Mouse (Mus musculus) gastrocnemius, adult 2 months (tissue): ENCODE data around the gene Lrrc36. TPM values are rescaled to one million over a fixed set of nuclear protein-coding genes. Genes with fewer than 3 reads are reported as not detected.

Source experiments
- DNase-seq: peaks from one replicate; pipeline ENCODE4 v3.0.0; 2022
- H3K27ac ChIP-seq: fragments of 200-600 bp; 2 replicates; pipeline ENCODE4 v1.8.1; 2022; ENCODE audit warnings: mild to moderate bottlenecking
- H3K4me3 ChIP-seq: fragments of 200-600 bp; 2 replicates; pipeline ENCODE4 v1.8.1; 2022; ENCODE audit warnings: mild to moderate bottlenecking, moderate library complexity
- CTCF ChIP-seq: fragments of 200-600 bp; IDR thresholded peaks from 2 replicates; pipeline ENCODE4 v1.8.1; 2022; ENCODE audit warnings: antibody characterized with exemption, mild to moderate bottlenecking, moderate library complexity
- intact Hi-C: fragments of 180-260 bp; cut with DNase I; formaldehyde crosslinking; loops from one replicate; pipeline ENCODE4 v1.15.1; 2025
- total RNA-seq, 2 experiments: library from RNA; stranded (reverse); gene quantifications; 2 replicates each; pipeline ENCODE4 v1.2.3; 2021

The Lrrc36 gene
- total RNA-seq, 2 experiments from 2014 or later = 0.64 to 0.73 TPM

DNA sequence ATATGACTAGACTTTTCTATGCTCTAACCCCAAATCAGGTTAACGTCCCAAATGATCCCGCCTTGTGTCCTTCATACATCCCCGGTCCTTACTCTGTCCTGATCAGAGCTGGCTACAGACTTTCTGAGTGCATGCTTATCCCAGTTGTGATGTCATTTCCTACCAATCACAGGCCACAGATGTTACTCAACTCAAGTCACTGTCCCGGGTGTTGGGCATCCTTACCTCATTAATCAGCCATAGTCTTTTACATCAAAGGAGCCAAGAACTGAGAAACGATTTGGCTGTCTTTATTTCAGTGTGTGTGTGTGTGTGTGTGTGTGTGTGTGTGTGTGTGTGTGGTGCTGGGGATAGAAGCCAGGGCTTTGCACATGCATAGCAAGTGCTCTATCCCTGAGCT is 40.7 kb downstream of the Lrrc36 start:
- DNase-seq = no peak
- intact Hi-C loops = loop anchor here (5.0 kb wide), 1 partner anchor 42 kb away; the partner anchor contains the start of genes Kctd19 and Lrrc36
- Histone ChIP-seq H3K4me3 (no peak overlapping the region), H3K27ac (0 out of 2 replicates have a peak overlapping the region, but pooled peaks have one; percentile 46)
- no peak for TF ChIP-seq CTCF

DNA sequence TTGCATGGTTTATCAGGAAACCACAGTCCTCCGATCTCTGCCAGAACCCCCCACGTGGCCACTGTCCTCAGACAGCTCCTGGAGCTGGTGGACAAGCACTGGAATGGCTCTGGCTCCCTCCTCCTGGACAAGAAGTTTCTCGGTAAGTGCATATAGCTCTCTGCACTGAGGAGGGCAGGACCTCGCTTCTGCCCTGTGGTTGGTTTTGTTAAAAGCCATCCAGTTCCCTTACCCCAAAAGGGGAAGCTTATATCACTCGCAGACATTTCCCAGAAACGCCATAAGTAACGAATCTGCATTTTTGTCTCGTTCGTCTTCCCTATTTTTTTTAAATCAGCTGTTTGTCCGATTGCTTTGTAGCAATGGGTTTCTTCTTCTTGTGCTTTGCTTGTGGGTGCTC is 41.8 kb downstream of the Lrrc36 start:
- H3K27ac ChIP-seq = no peak overlapping the region
- intact Hi-C loops = no loop called here
- no peak overlapping the region for H3K4me3 ChIP-seq
- no peak for TF ChIP-seq CTCF
- no peak for DNase-seq

DNA sequence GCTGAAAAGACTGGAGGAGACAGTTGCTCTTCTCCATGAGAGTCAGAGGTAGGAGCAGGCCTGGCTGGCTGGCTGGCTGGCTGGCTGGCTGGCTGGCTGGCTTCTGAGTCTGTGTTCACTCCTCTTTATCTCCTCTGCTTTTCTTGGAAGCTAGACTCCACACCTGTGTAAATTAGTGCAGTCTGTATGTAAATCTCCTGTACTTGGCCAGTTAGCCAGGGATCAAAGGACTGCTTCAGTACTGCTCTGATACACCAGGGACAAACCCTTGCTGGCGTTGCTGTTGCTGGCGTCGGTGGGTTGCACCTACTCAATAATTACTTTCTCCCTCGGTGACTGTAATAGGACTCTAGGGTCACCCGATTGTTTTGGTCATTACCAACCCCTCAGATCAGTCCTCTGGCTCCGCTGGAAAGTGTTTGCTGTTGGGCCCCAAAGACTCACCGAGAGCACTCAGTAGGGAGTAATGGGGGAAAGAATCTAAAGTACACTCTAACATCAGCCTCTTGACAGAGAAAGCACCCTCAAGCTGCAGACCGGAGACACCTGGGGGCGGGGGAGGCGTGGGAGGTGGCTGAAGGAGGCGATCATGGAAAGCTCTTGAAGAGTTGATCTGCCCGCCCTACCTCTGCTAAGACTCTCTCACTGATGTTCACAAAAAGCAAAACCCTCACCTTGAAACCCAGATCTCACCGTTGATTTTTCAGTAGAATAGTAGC is 47.9 kb downstream of the Lrrc36 start:
- DNase-seq = no peak
- no peak overlapping the region for H3K27ac ChIP-seq
- no peak overlapping the region for H3K4me3 ChIP-seq
- TF ChIP-seq CTCF = no peak
- intact Hi-C loops = no loop called here

DNA sequence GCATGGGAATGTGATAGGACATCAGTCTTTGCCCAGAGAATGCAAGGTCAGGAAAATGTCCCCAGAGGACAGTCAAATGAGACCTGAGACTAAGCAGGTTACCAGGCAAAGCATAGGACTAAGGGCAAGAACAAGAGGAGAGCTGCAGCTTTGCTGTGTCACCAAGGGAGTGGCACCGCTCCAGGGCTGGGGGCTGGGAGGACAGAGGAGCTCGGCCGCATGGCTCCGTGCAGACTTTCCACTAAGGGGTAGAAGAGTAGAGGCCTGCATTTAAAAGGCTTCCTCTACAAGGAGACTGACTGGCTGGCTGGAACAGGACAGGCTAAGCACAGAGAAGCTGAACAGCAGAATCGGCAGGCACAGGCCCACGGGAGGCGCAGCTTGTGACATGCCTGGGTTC is 51.2 kb downstream of the Lrrc36 start:
- intact Hi-C loops = no loop called here
- peak overlapping the region; percentile 46; the same call in 1 of the 2 replicates for H3K27ac ChIP-seq
- no peak for TF ChIP-seq CTCF
- DNase-seq = peak; percentile 47
- no peak overlapping the region for H3K4me3 ChIP-seq

DNA sequence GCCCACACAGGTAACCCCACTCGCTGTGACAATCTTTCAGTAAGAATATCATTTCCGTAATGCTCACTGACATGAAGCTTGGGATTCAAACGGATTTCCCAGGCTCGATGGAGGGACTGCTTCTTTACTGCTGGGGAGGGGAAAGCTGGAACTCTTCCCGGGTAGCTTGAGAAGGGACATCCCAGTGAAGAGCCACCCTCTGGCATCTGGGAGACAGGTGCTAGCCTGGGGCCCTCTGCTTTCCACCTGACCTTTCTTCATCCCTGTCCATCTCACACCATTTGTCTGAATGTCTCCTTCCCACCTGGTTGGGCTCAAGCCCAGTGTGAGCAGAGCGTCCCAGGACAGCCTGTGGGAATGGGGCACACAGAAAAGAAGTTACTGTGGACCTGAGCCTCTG is 52.9 kb downstream of the Lrrc36 start:
- intact Hi-C loops = no loop called here
- TF ChIP-seq CTCF = no peak
- no peak for DNase-seq
- H3K4me3 ChIP-seq = no peak overlapping the region
- peak overlapping the region; percentile 82 for H3K27ac ChIP-seq

DNA sequence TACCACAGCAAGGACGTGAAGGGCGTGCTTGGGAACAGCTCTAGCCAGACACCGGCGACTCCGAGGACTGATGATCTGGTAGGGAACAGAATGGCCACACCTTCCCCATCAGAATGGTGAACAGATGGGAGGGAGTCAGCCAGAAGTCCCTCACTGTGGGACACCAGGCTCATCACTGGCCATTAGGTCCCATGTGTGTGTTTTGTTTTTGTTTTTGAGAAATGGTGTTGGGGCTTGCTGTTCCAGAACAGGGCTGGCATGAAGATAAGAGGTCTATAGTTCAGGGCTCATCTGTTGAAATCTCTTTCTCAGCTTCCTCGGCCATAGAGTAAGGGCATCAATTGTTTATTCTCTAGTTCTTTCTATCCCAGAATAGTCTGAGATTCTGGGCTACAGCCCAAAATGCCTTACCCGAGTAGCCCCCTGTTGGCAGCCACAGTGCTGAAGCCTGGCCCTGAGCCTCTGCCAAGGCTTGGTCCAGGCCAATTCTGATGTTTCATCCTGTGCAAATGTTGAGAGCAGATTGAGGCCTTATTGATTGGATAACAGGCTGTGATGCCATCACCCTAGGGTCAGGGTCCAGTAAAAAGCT is 53.4 kb downstream of the Lrrc36 start:
- DNase-seq = no peak
- no peak for TF ChIP-seq CTCF
- intact Hi-C loops = no loop called here
- Histone ChIP-seq H3K4me3 (no peak overlapping the region), H3K27ac (peak overlapping the region; percentile 82)

DNA sequence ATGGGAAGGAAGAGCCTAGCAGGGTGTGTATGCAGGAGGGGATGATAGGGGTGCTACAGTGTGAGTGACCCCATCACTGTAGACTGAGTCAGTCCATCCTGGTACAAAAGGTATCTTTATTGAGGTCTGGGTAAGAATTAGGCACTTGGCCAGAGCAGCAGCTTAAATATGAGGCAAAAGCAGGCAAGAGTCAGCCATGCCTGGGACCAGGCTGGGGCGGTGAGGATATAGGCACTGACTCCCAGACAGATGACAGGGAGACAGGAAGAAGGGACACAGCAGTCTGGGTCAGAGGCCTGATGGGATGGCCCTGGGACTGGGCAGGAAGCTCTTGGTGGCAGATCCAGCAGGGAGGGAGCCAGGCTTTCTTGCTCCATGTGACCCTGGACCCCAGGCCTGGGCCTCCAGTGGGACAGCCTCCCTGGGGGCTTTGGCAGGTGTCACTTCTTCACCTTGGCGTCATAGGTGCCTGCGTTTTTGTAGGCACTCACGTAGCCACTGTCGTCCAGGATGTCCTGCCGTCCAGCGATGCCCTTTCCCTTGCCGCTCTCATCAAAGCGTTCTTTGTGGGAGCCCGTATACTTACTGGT is 54.1 kb downstream of the Lrrc36 start:
- TF ChIP-seq CTCF = no peak
- intact Hi-C loops = no loop called here
- Histone ChIP-seq H3K27ac (peak overlapping the region; percentile 82), H3K4me3 (peak overlapping the region; percentile 19)
- DNase-seq = no peak

DNA sequence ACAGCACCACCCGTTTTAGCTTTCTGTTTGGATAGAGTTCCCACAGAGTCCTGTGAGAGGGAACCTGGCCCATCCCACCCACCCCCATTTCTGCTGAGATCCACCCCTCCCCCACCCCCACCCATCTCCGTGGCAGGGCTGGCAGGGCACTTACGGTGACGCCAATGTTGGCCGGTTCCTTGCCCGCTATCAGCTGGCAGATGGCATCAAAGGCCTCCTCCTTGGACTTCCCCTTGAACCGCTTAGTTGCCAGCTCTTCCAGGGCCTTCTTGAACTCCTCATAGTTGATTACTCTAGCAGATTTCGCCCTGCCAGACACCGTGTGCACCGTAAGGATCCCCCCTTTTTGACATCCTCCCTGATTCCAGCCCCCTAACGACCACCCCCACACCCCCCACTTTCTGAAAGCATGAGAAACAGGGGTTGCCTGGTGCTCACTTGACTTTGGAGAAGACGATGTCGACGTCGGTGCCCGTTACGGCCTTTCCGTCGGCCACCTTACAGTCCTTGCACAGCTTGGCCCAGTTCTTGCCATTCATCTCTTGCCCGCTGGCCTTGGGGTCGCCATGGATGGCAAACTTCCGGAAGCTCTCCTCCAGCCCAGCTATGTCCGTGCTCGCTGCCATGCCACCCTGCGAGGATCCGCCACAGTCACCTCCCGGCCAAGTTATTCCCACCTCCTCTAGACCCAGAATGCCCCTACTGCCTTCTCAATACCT is 54.8 kb downstream of the Lrrc36 start:
- intact Hi-C loops = no loop called here
- peak overlapping the region; percentile 82 for H3K27ac ChIP-seq
- no peak for TF ChIP-seq CTCF
- no peak for DNase-seq
- peak overlapping the region; percentile 74 for H3K4me3 ChIP-seq

DNA sequence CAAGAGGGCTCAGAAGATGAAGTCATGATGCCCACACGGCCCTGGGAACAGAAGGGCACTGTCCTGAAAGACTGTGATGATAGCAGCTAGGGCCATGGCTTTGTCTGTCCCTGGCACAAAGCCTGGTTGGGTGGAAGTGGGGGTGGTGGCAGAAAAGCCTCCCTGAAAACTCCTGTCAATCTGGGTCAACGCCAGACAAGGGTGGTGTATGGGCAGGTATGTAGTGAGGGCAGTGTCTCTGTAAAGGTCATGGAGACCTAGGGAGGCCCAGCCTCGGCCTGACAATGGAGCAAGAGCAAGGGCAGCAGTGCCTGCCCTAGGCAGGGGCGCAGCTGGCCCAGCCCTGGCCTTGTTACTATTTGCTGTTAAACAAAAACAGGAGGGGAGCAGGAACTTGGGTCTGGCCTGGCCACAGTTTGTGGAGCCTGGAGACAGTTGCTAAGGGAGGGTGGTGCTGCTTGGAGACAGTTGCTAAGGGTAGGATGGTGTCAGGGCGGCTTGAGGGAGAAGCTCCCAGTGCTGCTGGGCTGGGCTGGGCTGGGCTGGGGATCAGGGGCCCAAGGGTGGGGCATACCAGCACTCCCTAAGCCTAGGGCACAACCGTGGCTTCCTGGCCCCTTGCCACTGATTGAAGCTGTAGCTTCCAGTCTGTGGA is 55.8 kb downstream of the Lrrc36 start:
- Histone ChIP-seq H3K4me3 (peak overlapping the region; percentile 74), H3K27ac (peak overlapping the region; percentile 82)
- intact Hi-C loops = no loop called here
- TF ChIP-seq CTCF = no peak
- DNase-seq = peak; percentile 75

DNA sequence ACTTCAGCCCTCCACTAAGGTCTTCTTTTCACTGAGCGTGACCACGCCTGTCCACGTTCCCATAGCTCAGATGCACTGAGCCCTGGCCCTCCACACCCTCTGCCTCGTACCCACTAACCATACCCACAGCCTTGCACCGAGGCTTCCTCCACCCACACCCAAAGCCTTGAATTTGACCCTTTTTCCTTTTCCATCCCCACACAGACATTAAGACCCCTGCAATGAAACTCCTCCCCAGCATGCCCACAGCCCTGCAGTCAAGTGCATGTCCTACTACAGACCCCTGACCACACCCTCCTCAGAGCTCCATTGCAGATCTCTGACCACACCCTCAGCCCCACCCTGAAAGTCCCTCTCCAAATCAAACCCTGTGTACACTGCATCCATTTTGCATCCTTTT is 56.4 kb downstream of the Lrrc36 start:
- Histone ChIP-seq H3K27ac (peak overlapping the region; percentile 82), H3K4me3 (peak overlapping the region; percentile 74)
- no peak for TF ChIP-seq CTCF
- DNase-seq = no peak
- intact Hi-C loops = loop anchor here (2.0 kb wide), 1 partner anchor 31 kb away; no protein-coding TSS in a partner anchor

DNA sequence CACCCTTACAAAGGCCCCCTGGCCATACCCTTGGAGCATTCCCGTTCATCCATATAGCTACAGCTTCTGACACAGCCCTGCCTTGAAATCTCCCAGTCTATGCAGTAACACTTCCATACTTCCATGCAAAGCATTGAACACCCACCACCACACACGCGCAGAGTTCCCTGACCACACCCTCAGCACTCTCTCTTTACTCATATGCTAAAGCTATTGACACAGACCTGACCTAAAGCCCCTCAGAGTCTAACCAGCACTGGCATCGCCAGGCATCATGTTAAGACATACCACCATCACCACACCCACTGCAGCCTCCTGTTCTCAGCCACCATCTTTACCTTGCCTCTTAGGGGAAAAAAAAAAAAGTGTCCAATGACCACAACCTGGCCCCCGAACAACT is 56.9 kb downstream of the Lrrc36 start:
- intact Hi-C loops = loop anchor here (2.0 kb wide), 1 partner anchor 31 kb away; no protein-coding TSS in a partner anchor
- TF ChIP-seq CTCF = no peak
- Histone ChIP-seq H3K4me3 (peak overlapping the region; percentile 74), H3K27ac (peak overlapping the region; percentile 82)
- no peak for DNase-seq

DNA sequence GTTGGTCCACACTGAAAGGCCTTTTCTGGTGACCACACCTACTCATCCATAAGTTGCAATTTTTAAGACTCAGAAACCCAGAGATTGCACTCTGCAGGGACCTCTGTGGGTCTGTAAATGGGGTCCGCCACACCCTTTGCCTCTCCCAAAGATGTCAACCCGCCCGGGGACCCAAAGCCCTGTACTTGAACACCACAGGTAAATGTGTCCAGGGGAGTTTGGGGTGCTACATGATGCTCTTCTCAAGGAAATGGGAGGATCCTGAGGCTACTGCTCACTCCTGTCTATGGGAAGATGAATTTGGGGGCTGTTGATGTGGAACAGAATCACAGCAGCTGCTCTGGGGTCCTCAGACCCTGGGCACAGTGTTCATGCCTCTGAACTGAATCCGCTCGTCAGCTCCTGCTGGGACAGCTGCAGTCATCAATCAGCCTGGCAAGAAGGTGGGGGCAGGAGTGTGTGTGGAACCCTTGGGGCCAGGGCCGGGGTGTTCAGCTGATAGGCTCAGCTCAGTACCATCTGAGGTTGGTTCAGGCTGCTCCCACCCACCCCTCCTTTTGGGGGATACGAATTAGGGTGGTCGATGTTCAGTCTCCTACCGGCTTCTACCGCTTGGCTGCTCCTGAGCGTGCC is 57.4 kb downstream of the Lrrc36 start:
- TF ChIP-seq CTCF = no peak
- intact Hi-C loops = loop anchor here (2.0 kb wide), 1 partner anchor 32 kb away; no protein-coding TSS in a partner anchor
- DNase-seq = no peak
- Histone ChIP-seq H3K27ac (peak overlapping the region; percentile 82), H3K4me3 (peak overlapping the region; percentile 74)
